Mouse (Mus musculus): ENCODE data around the gene As3mt. TPM values are rescaled to one million over a fixed set of nuclear protein-coding genes. Genes with fewer than 3 reads are reported as not detected.

Gene As3mt
- polyA plus RNA-seq (2011; ENCODE audit: insufficient read depth, insufficient read length, low read depth, missing spikeins) = 2.6 and 2.9 TPM in 2 replicates

DNA sequence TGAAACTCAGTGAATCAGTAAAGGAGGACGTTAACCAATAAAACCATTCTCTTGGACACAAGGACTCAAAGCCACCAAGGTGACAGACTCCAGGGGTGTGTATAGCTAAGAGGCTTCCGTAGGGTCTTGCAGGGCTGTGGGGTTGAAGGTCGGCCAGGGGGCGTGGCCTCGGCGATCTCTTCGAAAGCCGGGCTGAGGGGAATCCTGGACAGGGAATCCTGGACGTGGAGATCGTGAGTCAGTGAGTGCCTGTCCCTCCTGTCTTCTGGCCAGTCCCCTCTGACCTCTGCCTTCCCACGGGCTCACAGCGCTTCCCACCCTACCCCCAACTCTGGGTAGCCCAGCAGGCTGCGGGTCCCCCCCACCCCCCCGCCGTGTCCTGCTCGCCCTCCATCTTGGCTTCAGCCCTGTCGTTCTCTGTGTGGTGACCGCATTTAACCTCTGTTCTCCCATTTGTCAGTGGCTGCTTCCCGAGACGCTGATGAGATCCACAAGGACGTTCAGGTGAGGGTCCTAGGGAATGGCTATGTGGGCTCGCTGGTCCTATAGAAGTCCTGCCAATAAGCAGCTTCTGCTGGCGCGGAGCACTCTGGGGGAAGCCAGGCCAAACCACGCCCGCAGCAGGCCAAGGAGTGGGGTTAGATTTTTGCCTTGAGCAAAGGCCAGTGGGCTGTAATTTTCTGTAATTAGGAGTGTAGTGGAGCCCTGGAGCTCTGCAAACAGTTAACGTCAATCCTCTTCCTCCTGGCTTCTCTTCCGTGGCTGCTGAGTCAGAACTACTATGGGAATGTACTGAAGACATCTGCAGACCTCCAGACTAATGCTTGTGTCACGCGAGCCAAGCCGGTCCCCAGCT, at the start of gene As3mt:
Gene As3mt (plus strand): TSS at position 163 of the 856 bp plus-strand sequence.
- H3K36me3 ChIP-seq (ENCODE audit: control insufficient read depth, insufficient read depth, low read length, poor library complexity, severe bottlenecking) = no peaks in the 10 kb centered on the region
- peaks cover 2% of the 10 kb centered on the region for H3K4me1 ChIP-seq (ENCODE audit: control insufficient read depth, insufficient read depth, low read length)
- peak within 1 kb of the TSS; percentile 47 for H3K9ac ChIP-seq (ENCODE audit: low read depth, poor library complexity, severe bottlenecking)
- H3K4me3 ChIP-seq (ENCODE audit: low read depth, low read length) = peak within 1 kb of the TSS; percentile 92
- H3K9me3 ChIP-seq (replicated peaks; ENCODE audit: control insufficient read depth, insufficient read depth, low read length, poor library complexity, severe bottlenecking) = no peaks in the 10 kb centered on the region
- H3K27me3 ChIP-seq (ENCODE audit: control insufficient read depth, insufficient read depth, low read length, poor library complexity, severe bottlenecking) = no peaks in the 10 kb centered on the region
- H3K27ac ChIP-seq (ENCODE audit: insufficient read depth, low read length) = no peak within 1 kb of the TSS
- TF ChIP-seq EP300 (IDR thresholded peaks at IDR 0.05; ENCODE audit: insufficient read depth, low read depth, low read length) = no peak
- no peak for TF ChIP-seq CTCF (IDR thresholded peaks at IDR 0.05; ENCODE audit: low read depth, low read length)
- TF ChIP-seq POLR2A (IDR thresholded peaks at IDR 0.05; ENCODE audit: insufficient read depth, low read length) = peak; percentile 8

DNA sequence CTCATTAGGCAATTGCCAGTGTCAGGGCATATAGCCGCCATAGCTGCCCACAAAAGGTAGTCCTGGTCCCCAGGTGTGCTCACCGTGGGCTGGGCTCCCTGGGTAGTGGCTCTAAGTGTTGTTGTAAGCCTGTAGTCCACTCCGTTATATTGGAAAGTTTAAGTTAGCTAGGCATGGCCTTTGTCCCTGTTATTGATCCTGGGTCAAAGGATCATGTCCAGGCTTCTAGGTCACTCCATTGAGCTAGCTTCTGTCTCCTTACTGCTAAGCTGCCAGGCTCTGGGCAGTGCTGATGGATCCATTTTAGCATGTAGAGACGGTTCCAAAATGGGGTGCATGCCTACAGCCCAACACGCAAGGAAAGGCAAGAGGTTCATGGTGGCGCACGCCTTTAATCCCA, 48.9 kb upstream of the As3mt start:
- Histone ChIP-seq H3K27me3 (ENCODE audit: control insufficient read depth, insufficient read depth, low read length, poor library complexity, severe bottlenecking) (no peaks in the 10 kb centered on the region), H3K9ac (ENCODE audit: low read depth, poor library complexity, severe bottlenecking) (no peak overlapping the region), H3K36me3 (ENCODE audit: control insufficient read depth, insufficient read depth, low read length, poor library complexity, severe bottlenecking) (0 out of 2 replicates have a peak, but pooled peaks cover 3% of the 10 kb centered on the region), H3K4me1 (ENCODE audit: control insufficient read depth, insufficient read depth, low read length) (no peaks in the 10 kb centered on the region), H3K4me3 (ENCODE audit: low read depth, low read length) (no peak overlapping the region), H3K27ac (ENCODE audit: insufficient read depth, low read length) (no peak overlapping the region), H3K9me3 (replicated peaks; ENCODE audit: control insufficient read depth, insufficient read depth, low read length, poor library complexity, severe bottlenecking) (no peaks in the 10 kb centered on the region)
- TF ChIP-seq POLR2A (IDR thresholded peaks at IDR 0.05; ENCODE audit: insufficient read depth, low read length) (no peak), CTCF (IDR thresholded peaks at IDR 0.05; ENCODE audit: low read depth, low read length) (no peak), EP300 (IDR thresholded peaks at IDR 0.05; ENCODE audit: insufficient read depth, low read depth, low read length) (no peak)

DNA sequence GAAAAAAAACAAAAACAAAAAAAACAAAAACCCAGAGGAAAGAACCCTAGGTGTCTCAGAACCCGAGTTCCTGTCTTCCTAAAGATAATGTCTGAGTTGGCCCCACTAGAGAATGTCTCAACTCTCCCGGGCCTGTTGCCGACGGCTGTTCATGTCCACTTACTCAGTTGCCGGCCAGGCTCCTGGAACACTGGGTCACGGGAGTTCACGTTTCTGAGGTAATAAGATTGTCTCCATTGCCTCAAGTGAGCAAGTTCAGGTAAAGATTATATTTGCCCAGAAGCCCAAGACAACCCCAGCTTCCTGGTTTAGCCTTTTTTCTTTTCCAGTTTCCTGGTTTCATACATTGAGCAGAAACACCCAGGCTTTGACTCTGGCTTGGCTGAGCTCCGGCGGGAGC, 48.4 kb upstream of the As3mt start:
- Histone ChIP-seq H3K9ac (ENCODE audit: low read depth, poor library complexity, severe bottlenecking) (no peak overlapping the region), H3K4me1 (ENCODE audit: control insufficient read depth, insufficient read depth, low read length) (no peaks in the 10 kb centered on the region), H3K4me3 (ENCODE audit: low read depth, low read length) (no peak overlapping the region), H3K27ac (ENCODE audit: insufficient read depth, low read length) (no peak overlapping the region), H3K36me3 (ENCODE audit: control insufficient read depth, insufficient read depth, low read length, poor library complexity, severe bottlenecking) (0 out of 2 replicates have a peak, but pooled peaks cover 3% of the 10 kb centered on the region), H3K9me3 (replicated peaks; ENCODE audit: control insufficient read depth, insufficient read depth, low read length, poor library complexity, severe bottlenecking) (no peaks in the 10 kb centered on the region), H3K27me3 (ENCODE audit: control insufficient read depth, insufficient read depth, low read length, poor library complexity, severe bottlenecking) (no peaks in the 10 kb centered on the region)
- no peak for TF ChIP-seq CTCF (IDR thresholded peaks at IDR 0.05; ENCODE audit: low read depth, low read length)
- TF ChIP-seq EP300 (IDR thresholded peaks at IDR 0.05; ENCODE audit: insufficient read depth, low read depth, low read length) = no peak
- no peak for TF ChIP-seq POLR2A (IDR thresholded peaks at IDR 0.05; ENCODE audit: insufficient read depth, low read length)

DNA sequence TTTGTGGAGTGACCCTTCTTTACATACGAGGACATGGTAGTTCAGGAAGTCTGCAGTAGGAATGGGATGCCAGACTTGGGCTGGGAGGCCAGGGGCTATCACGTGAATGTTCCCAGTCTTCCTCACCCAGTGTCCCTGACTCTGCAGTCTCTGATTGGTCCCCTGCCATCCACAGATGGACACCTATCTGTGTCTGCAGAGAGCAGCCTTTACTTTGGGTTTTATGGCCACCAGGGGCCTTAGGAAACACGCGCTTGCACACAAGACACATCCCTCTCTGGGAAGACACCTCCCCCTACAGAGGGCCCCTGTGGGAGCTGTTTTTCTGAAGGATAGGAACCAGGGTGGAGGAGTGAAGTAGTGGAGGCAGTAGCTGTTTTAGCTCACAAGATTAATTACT, 45.7 kb upstream of the As3mt start:
- H3K4me3 ChIP-seq (ENCODE audit: low read depth, low read length) = no peak overlapping the region
- no peak overlapping the region for H3K27ac ChIP-seq (ENCODE audit: insufficient read depth, low read length)
- H3K9ac ChIP-seq (ENCODE audit: low read depth, poor library complexity, severe bottlenecking) = no peak overlapping the region
- no peaks in the 10 kb centered on the region for H3K27me3 ChIP-seq (ENCODE audit: control insufficient read depth, insufficient read depth, low read length, poor library complexity, severe bottlenecking)
- H3K4me1 ChIP-seq (ENCODE audit: control insufficient read depth, insufficient read depth, low read length) = no peaks in the 10 kb centered on the region
- H3K36me3 ChIP-seq (ENCODE audit: control insufficient read depth, insufficient read depth, low read length, poor library complexity, severe bottlenecking) = no peaks in the 10 kb centered on the region
- no peaks in the 10 kb centered on the region for H3K9me3 ChIP-seq (replicated peaks; ENCODE audit: control insufficient read depth, insufficient read depth, low read length, poor library complexity, severe bottlenecking)
- TF ChIP-seq POLR2A (IDR thresholded peaks at IDR 0.05; ENCODE audit: insufficient read depth, low read length) (no peak), CTCF (IDR thresholded peaks at IDR 0.05; ENCODE audit: low read depth, low read length) (no peak), EP300 (IDR thresholded peaks at IDR 0.05; ENCODE audit: insufficient read depth, low read depth, low read length) (no peak)

- no peaks in the 10 kb centered on the region for H3K27me3 ChIP-seq (ENCODE audit: control insufficient read depth, insufficient read depth, low read length, poor library complexity, severe bottlenecking)
- no peak overlapping the region for H3K9ac ChIP-seq (ENCODE audit: low read depth, poor library complexity, severe bottlenecking)
- H3K36me3 ChIP-seq (ENCODE audit: control insufficient read depth, insufficient read depth, low read length, poor library complexity, severe bottlenecking) = no peaks in the 10 kb centered on the region
- H3K9me3 ChIP-seq (replicated peaks; ENCODE audit: control insufficient read depth, insufficient read depth, low read length, poor library complexity, severe bottlenecking) = no peaks in the 10 kb centered on the region
- H3K4me3 ChIP-seq (ENCODE audit: low read depth, low read length) = no peak overlapping the region
- H3K27ac ChIP-seq (ENCODE audit: insufficient read depth, low read length) = no peak overlapping the region
- H3K4me1 ChIP-seq (ENCODE audit: control insufficient read depth, insufficient read depth, low read length) = no peaks in the 10 kb centered on the region
- TF ChIP-seq POLR2A (IDR thresholded peaks at IDR 0.05; ENCODE audit: insufficient read depth, low read length) = no peak
- no peak for TF ChIP-seq EP300 (IDR thresholded peaks at IDR 0.05; ENCODE audit: insufficient read depth, low read depth, low read length)
- no peak for TF ChIP-seq CTCF (IDR thresholded peaks at IDR 0.05; ENCODE audit: low read depth, low read length)
These were observed 45.0 kb upstream of the As3mt start for GRCm38 (mm10) chr19:46662214-46662613.

GRCm38 (mm10) chr19:46662784-46663183, 44.5 kb upstream of the As3mt start:
- H3K4me3 ChIP-seq (ENCODE audit: low read depth, low read length) = no peak overlapping the region
- no peaks in the 10 kb centered on the region for H3K4me1 ChIP-seq (ENCODE audit: control insufficient read depth, insufficient read depth, low read length)

More at GRCm38 (mm10) chr19:46662784-46663183, 44.5 kb upstream of the As3mt start:
- Histone ChIP-seq H3K9ac (ENCODE audit: low read depth, poor library complexity, severe bottlenecking) (no peak overlapping the region), H3K36me3 (ENCODE audit: control insufficient read depth, insufficient read depth, low read length, poor library complexity, severe bottlenecking) (no peaks in the 10 kb centered on the region), H3K27ac (ENCODE audit: insufficient read depth, low read length) (no peak overlapping the region), H3K27me3 (ENCODE audit: control insufficient read depth, insufficient read depth, low read length, poor library complexity, severe bottlenecking) (no peaks in the 10 kb centered on the region), H3K9me3 (replicated peaks; ENCODE audit: control insufficient read depth, insufficient read depth, low read length, poor library complexity, severe bottlenecking) (no peaks in the 10 kb centered on the region)
- no peak for TF ChIP-seq CTCF (IDR thresholded peaks at IDR 0.05; ENCODE audit: low read depth, low read length)
- TF ChIP-seq POLR2A (IDR thresholded peaks at IDR 0.05; ENCODE audit: insufficient read depth, low read length) = no peak
- no peak for TF ChIP-seq EP300 (IDR thresholded peaks at IDR 0.05; ENCODE audit: insufficient read depth, low read depth, low read length)
